Mouse (Mus musculus) kidney, adult 8-10 months (tissue): ENCODE data around the gene Vmn1r202.
"Not testable (repeated sequence)": the region's sequence is repeated elsewhere in the genome, so short reads cannot be mapped to it uniquely, and the experiment has no call there.

ENCODE experiments used
- DNase-seq, 2 experiments: peaks; one replicate each; pipeline ENCODE4 v3.0.0; 2022

Vmn1r202 gene

DNA sequence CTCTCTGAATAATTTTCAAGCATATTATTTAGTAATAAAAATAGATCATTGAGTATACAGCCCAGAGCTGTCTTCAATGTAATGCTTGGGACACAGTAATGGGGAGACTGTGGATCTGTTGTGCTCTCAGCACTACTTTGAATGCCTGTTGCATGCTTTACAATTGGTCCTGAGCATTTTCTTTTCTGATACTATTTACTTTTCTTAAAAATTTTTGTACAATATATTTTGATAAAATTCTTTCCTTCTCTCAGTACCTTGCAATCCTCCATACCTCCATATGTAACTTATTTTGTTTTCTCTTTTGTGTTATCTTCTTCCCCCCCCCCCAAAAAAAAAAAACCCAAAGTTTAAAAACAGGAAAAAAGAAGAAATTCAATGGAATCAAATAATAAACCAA, at the start of gene Vmn1r202:
Gene Vmn1r202 (minus strand): TSS at position 101 of the 400 bp plus-strand sequence.
- no peak for DNase-seq

DNA sequence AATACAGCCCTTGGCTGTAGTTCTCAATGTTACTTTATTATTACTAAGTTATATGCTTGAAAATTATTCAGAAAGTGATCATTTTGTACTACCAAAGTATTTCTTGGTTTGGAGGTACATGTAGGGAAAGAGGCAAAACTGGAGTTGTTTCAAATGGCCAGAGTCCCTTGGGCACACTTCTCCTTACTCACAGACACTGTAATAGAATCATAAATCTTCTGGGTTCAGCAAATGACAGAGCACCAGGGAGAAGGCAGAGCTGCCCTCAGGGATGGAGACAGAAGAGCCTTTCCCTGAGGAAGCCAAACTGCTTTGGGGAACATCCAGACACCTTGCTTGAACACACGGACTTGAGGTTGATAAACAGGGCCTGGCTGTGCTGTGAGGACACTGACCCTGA, 47.7 kb upstream of the Vmn1r202 start, which contains the start of gene Vmn1r204:
Gene Vmn1r204 (plus strand): TSS at position 301 of the 400 bp plus-strand sequence.
- not testable (repeated sequence) for DNase-seq

- DNase-seq, result no peak
Observed at GRCm38 (mm10) chr13:22517814-22518213, 12.6 kb upstream of the Vmn1r202 start, which contains the start of gene Vmn1r203. Gene Vmn1r203, plus strand, starts transcription at chr13:22518114.

DNA sequence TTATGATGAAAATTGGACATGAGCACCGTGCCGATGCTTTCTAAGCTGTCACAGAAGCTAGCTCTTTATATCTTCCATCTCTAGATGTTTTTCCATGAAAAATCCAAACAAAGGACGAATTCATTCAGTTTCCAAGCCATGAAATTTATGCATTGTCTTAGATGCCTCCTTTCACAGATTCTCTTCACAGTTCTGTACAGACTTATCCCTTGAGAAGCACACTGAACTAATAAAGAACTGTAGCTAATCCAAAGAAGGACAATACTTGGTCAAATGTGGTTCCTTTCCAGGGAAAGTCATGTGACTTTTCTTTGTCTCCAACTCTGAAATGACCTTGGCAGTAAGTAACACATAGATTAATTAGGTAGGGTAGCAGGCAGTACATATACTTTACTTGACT, 2.8 kb downstream of the Vmn1r202 start:
- DNase-seq, result no peak

DNA sequence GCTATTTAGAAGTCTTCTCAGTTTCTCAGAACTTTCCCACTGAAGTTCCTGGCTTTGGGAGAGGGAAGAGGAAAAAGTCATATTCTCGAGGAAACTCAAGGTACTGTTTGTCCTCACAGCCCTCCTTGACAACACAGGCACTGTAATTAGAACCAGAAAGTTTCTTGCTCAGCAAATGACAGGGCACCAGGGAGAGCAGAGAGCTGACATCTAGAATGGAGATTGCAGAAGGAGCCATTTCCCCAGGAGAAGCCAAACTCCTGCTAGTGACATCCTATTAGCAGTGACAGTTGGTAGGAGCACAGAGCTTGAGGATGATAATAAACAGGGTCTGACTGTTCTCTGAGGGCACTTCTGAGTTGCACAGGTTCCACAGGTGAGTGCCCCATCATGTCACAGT, 33.6 kb downstream of the Vmn1r202 start, which contains the start of gene Vmn1r201:
Gene Vmn1r201 (plus strand): TSS at position 301 of the 400 bp plus-strand sequence.
- DNase-seq, result no peak

GRCm38 (mm10) chr13:22455145-22455544, 50.0 kb downstream of the Vmn1r202 start:
- DNase-seq, result no peak
